Mouse (Mus musculus) liver, adult 2 months (tissue): Measurements from ENCODE around the gene Krt73.

Experiments
- CTCF ChIP-seq: fragments of 200-500 bp; IDR thresholded peaks from 2 replicates; pipeline ENCODE4 v1.5.1; 2011; ENCODE audit warnings: low read depth, low read length, control low read depth
- POLR2A ChIP-seq: fragments of 200-500 bp; IDR thresholded peaks from 2 replicates; pipeline ENCODE4 v1.6.1; 2011; ENCODE audit warnings: low read length, control low read depth; ENCODE audit not compliant: insufficient read depth; ENCODE audit errors: extremely low read depth

GRCm38 (mm10) chr15:101817875-101818274, 15.7 kb upstream of the Krt73 start, which contains the start of gene Krt2:
- TF ChIP-seq CTCF (no peak), POLR2A (no peak)
